Mouse (Mus musculus) embryonic facial prominence, embryonic 15.5 days (tissue): ENCODE measurements around the gene Fhl3. TPM values are rescaled to one million over a fixed set of nuclear protein-coding genes. Genes with fewer than 3 reads are reported as not detected.

Experiments
- ATAC-seq: fragments of 200-750 bp; cut with Nextera tagmentation; 2 replicates; pipeline ENCODE4 v1.8.0; 2017; ENCODE audit warnings: low read depth, moderate TSS enrichment; ENCODE audit not compliant: insufficient number of reproducible peaks, low FRiP score, low TSS enrichment
- H3K27ac ChIP-seq: fragments of 300-500 bp; sonication (generic); replicated peaks from 2 replicates; pipeline ENCODE4 v1.5.1; 2015; ENCODE audit warnings: mild to moderate bottlenecking, inconsistent platforms
- H3K27me3 ChIP-seq: fragments of 300-500 bp; sonication (generic); 2 replicates; pipeline ENCODE4 v1.6.1; 2015; ENCODE audit warnings: inconsistent platforms
- H3K36me3 ChIP-seq: fragments of 300-500 bp; sonication (generic); 2 replicates; pipeline ENCODE4 v1.6.1; 2015; ENCODE audit warnings: mild to moderate bottlenecking, inconsistent platforms
- H3K4me1 ChIP-seq: fragments of 300-500 bp; sonication (generic); 2 replicates; pipeline ENCODE4 v1.6.1; 2015; ENCODE audit warnings: inconsistent platforms
- H3K4me2 ChIP-seq: fragments of 300-500 bp; sonication (generic); replicated peaks from 2 replicates; pipeline ENCODE4 v1.6.1; 2015; ENCODE audit warnings: mild to moderate bottlenecking, inconsistent platforms
- H3K4me3 ChIP-seq: fragments of 300-500 bp; sonication (generic); replicated peaks from 2 replicates; pipeline ENCODE4 v1.5.1; 2015; ENCODE audit warnings: mild to moderate bottlenecking, inconsistent platforms
- H3K9ac ChIP-seq: fragments of 300-500 bp; sonication (generic); 2 replicates; pipeline ENCODE4 v1.6.1; 2015; ENCODE audit warnings: inconsistent platforms
- H3K9me3 ChIP-seq: fragments of 300-500 bp; sonication (generic); replicated peaks from 2 replicates; pipeline ENCODE4 v1.6.1; 2016; ENCODE audit warnings: inconsistent platforms
- WGBS: fragments of 180-500 bp; shearing (Covaris S2); methylation state at CpG from one replicate; pipeline ENCODE4 v1.1.7; 2015; 5-methylcytosine and 5-hydroxymethylcytosine counted together
- polyA plus RNA-seq: library from polyadenylated mRNA; unstranded; fragments of >200 nt; fragmentation: Nextera tagmentation; extraction: Ambion mirVana; gene quantifications from 2 replicates; pipeline ENCODE4 v1.2.1, GENCODE M21; 2015

The Fhl3 gene
- polyA plus RNA-seq, 1 experiment from 2014 or later = 17.8 TPM

- Histone ChIP-seq H3K4me2 (no peak overlapping the region), H3K36me3 (peaks cover 59% of the 10 kb centered on the region), H3K9me3 (no peaks in the 10 kb centered on the region), H3K4me3 (no peak overlapping the region), H3K4me1 (no peaks in the 10 kb centered on the region), H3K9ac (no peak overlapping the region), H3K27me3 (no peaks in the 10 kb centered on the region), H3K27ac (no peak overlapping the region)
- no peak for ATAC-seq
- 77% methylated on average over 4 of the region's 4 CpGs for WGBS
These were observed 15.5 kb upstream of the Fhl3 start for GRCm38 (mm10) chr4:124685004-124685403.

GRCm38 (mm10) chr4:124685453-124685852 is 15.0 kb upstream of the Fhl3 start:
- 88% methylated on average over 8 of the region's 8 CpGs for WGBS
- Histone ChIP-seq H3K4me2 (no peak overlapping the region), H3K4me1 (no peaks in the 10 kb centered on the region), H3K4me3 (no peak overlapping the region), H3K36me3 (peaks cover 54% of the 10 kb centered on the region), H3K9me3 (no peaks in the 10 kb centered on the region), H3K9ac (no peak overlapping the region), H3K27ac (no peak overlapping the region), H3K27me3 (no peaks in the 10 kb centered on the region)
- ATAC-seq = no peak

DNA sequence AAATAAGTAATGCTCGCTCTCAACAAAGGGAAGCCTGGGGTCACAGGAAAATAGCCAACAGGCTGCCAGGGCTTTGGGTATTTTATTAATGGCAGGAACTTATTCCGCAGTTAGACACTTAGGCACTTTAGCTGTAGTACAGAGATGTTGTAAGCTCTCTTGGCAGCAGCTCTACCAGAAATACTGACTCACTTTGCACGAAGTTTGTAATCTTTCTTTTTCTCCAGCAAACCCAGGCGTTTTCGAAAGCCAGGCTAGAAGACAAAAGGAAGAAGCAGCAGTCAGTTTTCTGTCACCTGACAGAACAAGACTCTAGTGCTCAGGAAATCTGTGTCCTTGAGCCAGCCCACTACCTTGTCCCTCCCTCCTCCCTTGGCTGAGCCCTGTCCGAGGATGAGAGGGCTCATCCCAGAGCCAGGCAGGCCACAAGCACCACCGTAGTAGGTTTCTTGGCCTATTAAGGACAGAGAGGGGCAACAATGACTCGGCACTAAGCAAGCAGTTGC is 14.6 kb upstream of the Fhl3 start:
- H3K9me3 ChIP-seq = no peaks in the 10 kb centered on the region
- WGBS = 80% methylated on average over 8 of the region's 8 CpGs
- no peak overlapping the region for H3K27ac ChIP-seq
- 0 out of 2 replicates have a peak, but pooled peaks cover 2% of the 10 kb centered on the region for H3K4me1 ChIP-seq
- no peak overlapping the region for H3K4me2 ChIP-seq
- H3K36me3 ChIP-seq = peaks cover 49% of the 10 kb centered on the region
- H3K4me3 ChIP-seq = no peak overlapping the region
- ATAC-seq = no peak
- H3K27me3 ChIP-seq = no peaks in the 10 kb centered on the region
- H3K9ac ChIP-seq = no peak overlapping the region

- 0 out of 2 replicates have a peak, but pooled peaks cover 8% of the 10 kb centered on the region for H3K36me3 ChIP-seq
- WGBS = 84% methylated on average over 8 of the region's 8 CpGs
- peaks cover 31% of the 10 kb centered on the region for H3K4me1 ChIP-seq
- H3K4me2 ChIP-seq = no peak overlapping the region
- H3K27me3 ChIP-seq = no peaks in the 10 kb centered on the region
- no peak overlapping the region for H3K27ac ChIP-seq
- H3K9ac ChIP-seq = no peak overlapping the region
- no peak overlapping the region for H3K4me3 ChIP-seq
- no peaks in the 10 kb centered on the region for H3K9me3 ChIP-seq
- no peak for ATAC-seq
These were observed 9.0 kb upstream of the Fhl3 start for GRCm38 (mm10) chr4:124691455-124691854.

DNA sequence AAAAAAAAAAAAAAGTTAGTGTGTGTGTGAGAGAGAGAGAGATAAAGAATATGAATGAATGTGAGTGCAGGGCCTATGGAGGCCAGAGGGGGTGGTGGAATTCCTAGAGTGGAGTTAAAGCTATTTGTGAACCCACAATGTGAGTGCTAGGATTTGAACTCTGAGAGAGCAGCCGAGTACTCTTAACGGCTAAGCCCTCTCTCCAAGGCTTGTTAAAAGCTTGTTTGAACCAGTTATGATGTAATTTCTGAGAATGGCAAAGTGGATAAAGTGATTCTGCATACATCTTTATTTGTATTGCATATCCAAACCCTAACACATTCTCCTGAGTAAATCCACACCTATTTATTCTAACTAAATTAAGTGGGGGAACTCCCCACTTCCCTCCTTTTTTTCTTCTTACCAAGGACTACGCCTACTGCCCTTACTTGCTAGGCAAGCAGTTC is 8.1 kb upstream of the Fhl3 start:
- H3K9me3 ChIP-seq = no peaks in the 10 kb centered on the region
- 42% methylated on average over 3 of the region's 3 CpGs for WGBS
- H3K4me1 ChIP-seq = peaks cover 31% of the 10 kb centered on the region
- H3K9ac ChIP-seq = peak overlapping the region; percentile 94
- no peak overlapping the region for H3K27ac ChIP-seq
- 0 out of 2 replicates have a peak, but pooled peaks cover 3% of the 10 kb centered on the region for H3K36me3 ChIP-seq
- peak overlapping the region; percentile 70 for H3K4me2 ChIP-seq
- no peaks in the 10 kb centered on the region for H3K27me3 ChIP-seq
- no peak for ATAC-seq
- peak overlapping the region; percentile 87 for H3K4me3 ChIP-seq

DNA sequence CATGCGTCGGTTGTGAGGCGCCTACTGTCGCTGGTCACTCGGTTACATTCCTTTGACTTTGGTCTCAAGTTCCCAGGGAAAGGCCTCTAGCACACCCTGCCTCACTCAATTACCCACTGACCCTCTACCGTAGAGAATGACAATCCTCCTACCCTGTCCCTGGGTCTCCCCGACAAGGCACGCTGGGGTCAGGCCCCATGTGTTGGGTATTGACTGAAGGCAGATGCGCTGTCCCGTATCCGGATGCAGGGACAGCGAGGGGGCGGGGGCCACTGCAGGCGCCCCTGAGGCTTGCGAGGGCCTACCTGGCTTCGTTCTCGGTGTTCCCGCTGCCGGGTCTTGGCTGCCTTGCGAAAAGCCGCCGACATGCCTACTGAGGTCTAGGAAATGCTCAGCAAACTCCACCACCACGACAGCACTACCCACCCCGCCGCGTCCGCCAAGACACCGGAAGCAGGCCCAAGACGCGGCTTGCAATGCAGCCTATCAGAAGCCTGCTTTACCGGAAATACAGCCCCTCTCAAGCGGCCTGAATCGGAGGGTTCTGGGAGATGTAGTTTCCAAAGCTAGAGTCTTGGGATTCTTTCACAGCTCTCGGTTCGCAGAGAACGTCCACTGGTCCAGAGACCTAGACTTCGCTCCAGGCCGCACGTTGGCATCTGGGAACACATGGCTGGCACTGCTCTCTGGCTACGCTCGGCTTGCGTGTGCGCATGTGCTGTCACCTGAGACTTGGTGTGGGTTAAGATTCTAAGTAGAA is 7.2 kb upstream of the Fhl3 start, which contains the start of gene Utp11:
TSS of gene Utp11 (minus strand) at position 466 of the 760 bp plus-strand sequence.
- Histone ChIP-seq H3K27me3 (no peaks in the 10 kb centered on the region), H3K9ac (peak within 1 kb of the TSS; percentile 94), H3K4me2 (peak within 1 kb of the TSS; percentile 70), H3K4me1 (peaks cover 31% of the 10 kb centered on the region), H3K9me3 (no peaks in the 10 kb centered on the region), H3K27ac (peak within 1 kb of the TSS; percentile 83), H3K36me3 (0 out of 2 replicates have a peak, but pooled peaks cover 2% of the 10 kb centered on the region), H3K4me3 (peak within 1 kb of the TSS; percentile 87)
- under 1% methylated on average over 43 of the region's 43 CpGs for WGBS
- peak; percentile 95 for ATAC-seq

GRCm38 (mm10) chr4:124694572-124694971 is 5.9 kb upstream of the Fhl3 start:
- no peaks in the 10 kb centered on the region for H3K27me3 ChIP-seq
- no peak overlapping the region for H3K4me3 ChIP-seq
- H3K27ac ChIP-seq = no peak overlapping the region
- no peaks in the 10 kb centered on the region for H3K9me3 ChIP-seq
- H3K4me1 ChIP-seq = peaks cover 36% of the 10 kb centered on the region
- H3K36me3 ChIP-seq = no peaks in the 10 kb centered on the region
- no peak overlapping the region for H3K4me2 ChIP-seq
- WGBS = 71% methylated on average over 2 of the region's 2 CpGs
- ATAC-seq = no peak
- H3K9ac ChIP-seq = no peak overlapping the region

DNA sequence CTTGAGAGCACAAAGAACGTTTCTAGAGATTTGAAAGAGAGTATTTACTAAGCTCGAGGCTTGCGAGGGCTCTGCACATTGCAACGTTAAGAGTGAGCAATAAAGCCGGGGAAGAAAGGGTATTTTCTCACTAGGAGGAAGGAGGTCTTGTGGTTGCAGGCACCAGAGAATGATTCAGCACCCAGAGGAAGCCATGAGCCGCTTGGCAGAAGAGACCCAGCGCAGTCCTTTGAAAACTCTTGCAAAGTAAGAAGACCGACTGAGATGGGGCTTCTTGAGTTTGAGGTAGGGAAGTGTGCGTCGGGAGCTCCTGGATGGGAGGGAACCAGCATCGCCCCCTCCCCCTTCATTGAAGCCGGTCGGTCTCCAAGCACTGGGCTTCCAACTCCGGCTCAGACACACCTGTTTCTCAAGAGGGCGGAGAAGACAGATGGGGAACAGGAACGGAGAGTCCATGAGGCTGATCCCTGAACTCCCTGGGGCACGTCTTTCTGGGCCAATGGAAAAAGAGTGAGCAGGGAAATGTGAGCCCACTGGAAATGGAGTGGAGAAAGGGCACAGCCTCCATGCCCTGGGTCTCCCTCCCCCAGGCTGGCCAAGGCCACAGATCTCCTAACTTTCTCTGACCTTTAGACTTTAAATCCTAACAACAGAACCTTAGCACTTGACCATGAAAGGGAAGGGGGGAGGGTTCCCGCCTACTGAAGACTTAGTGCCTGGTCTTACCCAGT is 4.5 kb upstream of the Fhl3 start:
- H3K27me3 ChIP-seq = no peaks in the 10 kb centered on the region
- H3K4me2 ChIP-seq = peak overlapping the region; percentile 30
- H3K36me3 ChIP-seq = no peaks in the 10 kb centered on the region
- WGBS = 13% methylated on average over 18 of the region's 18 CpGs
- H3K4me1 ChIP-seq = peaks cover 44% of the 10 kb centered on the region
- H3K27ac ChIP-seq = peak overlapping the region; percentile 44; the same call in 1 of the 2 replicates
- no peak overlapping the region for H3K9ac ChIP-seq
- no peak for ATAC-seq
- no peaks in the 10 kb centered on the region for H3K9me3 ChIP-seq
- peak overlapping the region; percentile 12; the same call in 1 of the 2 replicates for H3K4me3 ChIP-seq

GRCm38 (mm10) chr4:124699791-124700190 is 710 bp upstream of the Fhl3 start:
- Histone ChIP-seq H3K9ac (no peak overlapping the region), H3K9me3 (no peaks in the 10 kb centered on the region), H3K4me2 (peak overlapping the region; percentile 81), H3K27ac (peak overlapping the region; percentile 97), H3K36me3 (no peaks in the 10 kb centered on the region), H3K27me3 (no peaks in the 10 kb centered on the region), H3K4me1 (peaks cover 49% of the 10 kb centered on the region), H3K4me3 (peak overlapping the region; percentile 87)
- ATAC-seq = no peak
- WGBS = 12% methylated on average over 6 of the region's 6 CpGs

DNA sequence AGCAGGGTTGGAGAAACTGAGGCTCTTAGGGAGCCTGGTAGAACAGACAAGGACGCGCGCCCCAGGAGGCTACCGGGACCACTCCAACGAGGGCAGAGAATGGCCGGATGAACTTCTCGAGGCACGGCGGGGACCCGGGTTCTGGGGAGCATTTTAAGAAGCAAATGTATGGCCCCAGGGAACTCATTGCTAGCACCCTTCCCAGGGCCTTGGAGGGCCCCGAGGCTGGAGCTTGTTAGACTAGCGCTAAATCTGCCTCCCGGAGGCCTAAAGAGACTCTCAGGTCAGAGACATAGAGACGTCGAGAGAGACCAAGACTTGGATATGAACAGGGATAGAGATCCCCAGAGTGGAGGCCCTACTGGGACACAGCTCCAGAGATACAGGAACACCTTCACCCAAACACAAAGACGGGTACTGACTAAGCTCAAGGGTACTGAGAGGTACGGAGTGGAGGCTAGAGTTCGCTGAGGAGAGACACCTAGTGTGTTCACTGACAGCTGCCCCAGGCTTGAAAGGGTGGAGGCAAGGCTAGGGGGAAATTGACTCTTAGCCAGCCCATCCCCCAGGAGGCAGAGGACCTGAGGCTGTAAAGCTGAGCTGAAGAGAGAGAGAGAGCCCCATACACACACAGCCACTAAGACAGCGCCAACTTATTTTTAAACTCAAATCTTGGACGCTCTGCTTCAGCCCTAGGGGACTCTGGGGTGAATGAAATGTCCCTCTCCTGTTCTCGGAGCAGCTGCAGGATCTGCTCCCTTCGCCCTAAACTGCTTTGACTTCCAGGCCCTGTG is 748 bp downstream of the Fhl3 start:
- Histone ChIP-seq H3K27ac (peak overlapping the region; percentile 97), H3K27me3 (no peaks in the 10 kb centered on the region), H3K4me3 (peak overlapping the region; percentile 87), H3K36me3 (peaks cover 5% of the 10 kb centered on the region; the same call in 1 of the 2 replicates), H3K4me2 (peak overlapping the region; percentile 81), H3K4me1 (peaks cover 56% of the 10 kb centered on the region), H3K9ac (peak overlapping the region; percentile 87), H3K9me3 (no peaks in the 10 kb centered on the region)
- ATAC-seq = peak; percentile 16
- WGBS = 1% methylated on average over 22 of the region's 22 CpGs
